Mouse (Mus musculus) testis, adult 2 months (tissue): ENCODE data around the gene Ugt1a9.

Experiments used
- CTCF ChIP-seq: fragments of 200-500 bp; IDR thresholded peaks from 2 replicates; pipeline ENCODE4 v1.5.1; 2012; ENCODE audit warnings: low read depth, mild to moderate bottlenecking, inconsistent platforms, low read length, moderate library complexity; ENCODE audit not compliant: control insufficient read depth, insufficient read depth, insufficient replicate concordance
- POLR2A ChIP-seq: fragments of 200-500 bp; IDR thresholded peaks from 2 replicates; pipeline ENCODE4 v1.6.1; 2012; ENCODE audit warnings: low read depth, mild to moderate bottlenecking, inconsistent platforms, low read length, moderate library complexity; ENCODE audit not compliant: control insufficient read depth

DNA sequence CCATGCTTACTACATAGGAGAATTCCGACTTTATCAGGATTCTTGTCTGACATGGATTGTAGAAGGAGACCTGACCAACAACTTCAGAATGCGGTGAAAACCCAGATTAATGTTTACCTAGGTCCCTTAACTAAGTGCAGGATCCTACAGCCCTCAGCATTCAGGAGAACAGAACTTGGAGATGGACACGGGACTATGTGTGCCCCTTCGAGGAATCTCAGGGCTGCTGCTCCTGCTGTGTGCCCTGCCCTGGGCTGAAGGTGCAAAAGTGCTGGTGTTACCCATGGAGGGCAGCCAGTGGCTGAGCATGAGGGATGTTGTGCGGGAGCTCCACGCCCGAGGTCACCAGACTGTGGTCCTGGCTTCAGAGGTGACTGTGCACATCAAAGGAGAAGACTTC is 129.9 kb downstream of the Ugt1a9 start, which contains the start of gene Ugt1a2:
- TF ChIP-seq CTCF = no peak
- TF ChIP-seq POLR2A = no peak
